28 mouse cellular contexts compared by ENCODE assay signal in genomic region chr1:120203836-120204235, GRCm38 (mm10).
"Had no signal": no experiment of that assay in that cellular context is flagged by ENCODE, and none has a peak within 500 bp of the region (broad histone marks: within the 10 kb centered on the region; RNA-seq: fewer than 3 reads in every experiment).

No protein-coding gene starts in this region.

- H3K9ac ChIP-seq: heart, embryonic 13.5 days; heart, embryonic 15.5 days; hindbrain, embryonic 13.5 days; hindbrain, embryonic 15.5 days; kidney, embryonic 15.5 days; limb, embryonic 13.5 days; limb, embryonic 15.5 days; liver, embryonic 12.5 days; liver, embryonic 14.5 days had no signal

- DNase-seq: gastrocnemius, postnatal 14 days; gastrocnemius, postnatal 36 days; heart, adult 11 months; heart, adult 2 months; heart, postnatal 14 days; heart, postnatal 36 days; kidney, adult 11 months; kidney, adult 2 months; kidney, adult 9 months; kidney, postnatal 14 days; kidney, postnatal 4 days; layer of hippocampus, adult 9-11 months; layer of hippocampus, postnatal 36 days; left cerebral cortex, postnatal 4 days had no signal

- H3K4me2 ChIP-seq: heart, embryonic 11.5 days; heart, embryonic 13.5 days; heart, embryonic 15.5 days; hindbrain, embryonic 13.5 days; hindbrain, embryonic 15.5 days; kidney, embryonic 15.5 days; limb, embryonic 13.5 days; limb, embryonic 15.5 days; liver, embryonic 12.5 days had no signal

- H3K36me3 ChIP-seq: heart, embryonic 13.5 days; heart, embryonic 15.5 days; hindbrain, embryonic 13.5 days; hindbrain, embryonic 15.5 days; kidney, embryonic 15.5 days; limb, embryonic 13.5 days; limb, embryonic 15.5 days; liver, embryonic 12.5 days had no signal

- H3K4me3 ChIP-seq: heart, adult 2 months; heart, embryonic 13.5 days; heart, embryonic 15.5 days; hindbrain, embryonic 13.5 days; hindbrain, embryonic 15.5 days; kidney, embryonic 15.5 days; layer of hippocampus, adult 2 months; limb, embryonic 13.5 days; limb, embryonic 15.5 days; liver, embryonic 12.5 days had no signal

- H3K9me3 ChIP-seq: heart, embryonic 13.5 days; heart, embryonic 15.5 days; hindbrain, embryonic 13.5 days; hindbrain, embryonic 15.5 days; kidney, embryonic 15.5 days; limb, embryonic 13.5 days; limb, embryonic 15.5 days; liver, embryonic 12.5 days had no signal

- H3K27ac ChIP-seq: heart, adult 2 months; heart, embryonic 13.5 days; heart, embryonic 15.5 days; hindbrain, embryonic 13.5 days; hindbrain, embryonic 15.5 days; hindbrain, postnatal 0 days; kidney, embryonic 15.5 days; kidney, postnatal 0 days; layer of hippocampus, adult 2 months; limb, embryonic 13.5 days; limb, embryonic 15.5 days; liver, embryonic 12.5 days; liver, embryonic 14.5 days had no signal

- H3K4me1 ChIP-seq: heart, embryonic 13.5 days; heart, embryonic 15.5 days; hindbrain, embryonic 13.5 days; hindbrain, embryonic 15.5 days; kidney, embryonic 15.5 days; limb, embryonic 13.5 days; limb, embryonic 15.5 days; liver, embryonic 12.5 days had no signal

- H3K27me3 ChIP-seq: heart, embryonic 13.5 days; heart, embryonic 15.5 days; hindbrain, embryonic 13.5 days; kidney, embryonic 15.5 days; limb, embryonic 13.5 days; limb, embryonic 15.5 days had no signal

- ATAC-seq: hindbrain, postnatal 0 days; intestine, embryonic 16.5 days; liver, embryonic 12.5 days had no signal
